Mouse (Mus musculus) CH12.LX (cell line): ENCODE results near the gene Sh3bp2. TPM values are rescaled to one million over a fixed set of nuclear protein-coding genes. Genes with fewer than 3 reads are reported as not detected.
A peak's percentile ranks its signal among the peaks of the same experiment; 100 is the strongest.

ENCODE experiments used
- DNase-seq: peaks from one replicate; pipeline ENCODE4 v3.0.0-alpha.2; 2013; ENCODE audit errors: extremely low read depth
- H3K27ac ChIP-seq: 2 replicates; pipeline ENCODE4 v1.5.1; 2012; ENCODE audit warnings: low read depth, mild to moderate bottlenecking, control low read depth, moderate library complexity; ENCODE audit not compliant: insufficient read depth
- H3K27me3 ChIP-seq: replicated peaks from 2 replicates; pipeline ENCODE3; 2012; ENCODE audit warnings: inconsistent platforms
- H3K36me3 ChIP-seq, 2 experiments: replicated peaks in 1 of 2; 2 replicates each; pipeline versions ENCODE3 to v1.6.1; 2012; ENCODE audit warnings: inconsistent platforms in 1 of 2, low read length in 1 of 2, mild to moderate bottlenecking in 1 of 2, mixed read lengths in 1 of 2, moderate library complexity in 1 of 2; ENCODE audit not compliant: control insufficient read depth in 1 of 2, insufficient read depth in 1 of 2
- H3K4me1 ChIP-seq, 2 experiments: 2 replicates each; pipeline ENCODE4 v1.6.1; 2012; ENCODE audit warnings: inconsistent platforms in 1 of 2, moderate library complexity in 1 of 2; ENCODE audit not compliant: insufficient read depth in 2 of 2, control insufficient read depth in 1 of 2
- H3K4me2 ChIP-seq: 2 replicates; pipeline ENCODE4 v1.6.1; 2012; ENCODE audit warnings: low read depth, mild to moderate bottlenecking, control low read depth; ENCODE audit not compliant: poor library complexity, insufficient read depth, severe bottlenecking
- H3K4me3 ChIP-seq, 3 experiments: fragments of 150-350 bp in 1 of 3; sonication (generic) in 1 of 3; replicated peaks in 1 of 3; 2 replicates each; pipeline versions ENCODE3 to v1.5.1; 2011 to 2012; ENCODE audit warnings: low read depth in 2 of 3, low read length in 2 of 3, mild to moderate bottlenecking in 2 of 3, moderate library complexity in 2 of 3, control low read depth in 1 of 3, improper control_type of control experiment in 1 of 3, inconsistent platforms in 1 of 3, mixed read lengths in 1 of 3; ENCODE audit not compliant: poor library complexity in 1 of 3
- H3K79me2 ChIP-seq: replicated peaks from 2 replicates; pipeline ENCODE4 v1.6.1; 2012; ENCODE audit warnings: mild to moderate bottlenecking, moderate library complexity; ENCODE audit not compliant: control insufficient read depth, poor library complexity, insufficient read depth, severe bottlenecking; ENCODE audit errors: extremely low read depth
- H3K9ac ChIP-seq: 2 replicates; pipeline ENCODE4 v1.6.1; 2012; ENCODE audit warnings: low read depth, mild to moderate bottlenecking, control low read depth, moderate library complexity; ENCODE audit not compliant: insufficient read depth
- H3K9me3 ChIP-seq: replicated peaks from 2 replicates; pipeline ENCODE3; 2012; ENCODE audit warnings: low read length, inconsistent platforms, mixed read lengths
- BHLHE40 ChIP-seq: IDR thresholded peaks from 2 replicates; pipeline ENCODE4 v1.6.1; 2011; ENCODE audit warnings: mild to moderate bottlenecking, low read depth, low read length, improper control_type of control experiment
- CHD1 ChIP-seq: IDR thresholded peaks from 2 replicates; pipeline ENCODE4 v1.6.1; 2012; ENCODE audit warnings: low read depth, low read length, improper control_type of control experiment, inconsistent platforms
- CHD2 ChIP-seq: IDR thresholded peaks from 2 replicates; pipeline ENCODE4 v1.6.1; 2011; ENCODE audit warnings: low read length, improper control_type of control experiment
- CTCF ChIP-seq, 2 experiments: IDR thresholded peaks in 1 of 2; conservative IDR thresholded peaks in 1 of 2; 2 replicates each; pipeline ENCODE4 v1.5.1; 2011 to 2012; ENCODE audit warnings: low read depth in 2 of 2, low read length in 2 of 2, improper control_type of control experiment in 1 of 2, inconsistent platforms in 1 of 2, mild to moderate bottlenecking in 1 of 2, moderate library complexity in 1 of 2
- ELF1 ChIP-seq: IDR thresholded peaks from 2 replicates; pipeline ENCODE4 v1.6.1; 2014; ENCODE audit warnings: low read depth, mild to moderate bottlenecking, inconsistent platforms, low read length, improper control_type of control experiment
- EP300 ChIP-seq: IDR thresholded peaks from 2 replicates; pipeline ENCODE4 v1.6.1; 2011; ENCODE audit warnings: low read length, improper control_type of control experiment
- ETS1 ChIP-seq: conservative IDR thresholded peaks from 2 replicates; pipeline ENCODE4 v1.6.1; 2012; ENCODE audit warnings: low read depth, mild to moderate bottlenecking, inconsistent platforms, low read length, improper control_type of control experiment, moderate library complexity
- GABPA ChIP-seq: IDR thresholded peaks from 2 replicates; pipeline ENCODE4 v1.6.1; 2012; ENCODE audit warnings: low read depth, low read length, improper control_type of control experiment, inconsistent platforms; ENCODE audit not compliant: insufficient replicate concordance
- HCFC1 ChIP-seq: IDR thresholded peaks from 2 replicates; pipeline ENCODE4 v1.6.1; 2012; ENCODE audit warnings: low read depth, mild to moderate bottlenecking, inconsistent platforms, low read length, improper control_type of control experiment
- IRF4 ChIP-seq: IDR thresholded peaks from 2 replicates; pipeline ENCODE4 v1.6.1; 2014; ENCODE audit warnings: low read depth, mild to moderate bottlenecking, inconsistent platforms, low read length, improper control_type of control experiment
- JUN ChIP-seq: IDR thresholded peaks from 2 replicates; pipeline ENCODE4 v1.6.1; 2011; ENCODE audit warnings: low read depth, mild to moderate bottlenecking, low read length, improper control_type of control experiment, moderate library complexity; ENCODE audit not compliant: insufficient read depth
- KAT2A ChIP-seq: IDR thresholded peaks from 2 replicates; pipeline ENCODE4 v1.6.1; 2012; ENCODE audit warnings: low read length, improper control_type of control experiment, inconsistent platforms; ENCODE audit not compliant: insufficient replicate concordance
- MAFK ChIP-seq: IDR thresholded peaks from 2 replicates; pipeline ENCODE4 v1.6.1; 2011; ENCODE audit warnings: low read length, improper control_type of control experiment; ENCODE audit not compliant: insufficient replicate concordance
- MAX ChIP-seq: IDR thresholded peaks from 2 replicates; pipeline ENCODE4 v1.6.1; 2011; ENCODE audit warnings: low read length, improper control_type of control experiment
- MAZ ChIP-seq: IDR thresholded peaks from 2 replicates; pipeline ENCODE4 v1.6.1; 2012; ENCODE audit warnings: low read depth, mild to moderate bottlenecking, inconsistent platforms, low read length, improper control_type of control experiment, moderate library complexity
- MEF2A ChIP-seq: IDR thresholded peaks from 2 replicates; pipeline ENCODE4 v1.6.1; 2014; ENCODE audit warnings: low read depth, mild to moderate bottlenecking, inconsistent platforms, low read length, improper control_type of control experiment, borderline replicate concordance
- MXI1 ChIP-seq: IDR thresholded peaks from 2 replicates; pipeline ENCODE4 v1.6.1; 2011; ENCODE audit warnings: mild to moderate bottlenecking, low read depth, low read length, improper control_type of control experiment
- MYC ChIP-seq: IDR thresholded peaks from 2 replicates; pipeline ENCODE4 v1.6.1; 2011; ENCODE audit warnings: low read depth, mild to moderate bottlenecking, improper control_type of control experiment, low read length
- NELFE ChIP-seq: IDR thresholded peaks from 2 replicates; pipeline ENCODE4 v1.6.1; 2011; ENCODE audit warnings: low read depth, low read length, improper control_type of control experiment
- NRF1 ChIP-seq: IDR thresholded peaks from 2 replicates; pipeline ENCODE4 v1.6.1; 2014; ENCODE audit warnings: low read depth, mild to moderate bottlenecking, inconsistent platforms, low read length, improper control_type of control experiment, moderate library complexity
- PAX5 ChIP-seq: IDR thresholded peaks from 2 replicates; pipeline ENCODE4 v1.6.1; 2012; ENCODE audit warnings: low read length, inconsistent platforms, mixed read lengths
- POLR2A ChIP-seq: IDR thresholded peaks from 2 replicates; pipeline ENCODE4 v1.6.1; 2011; ENCODE audit warnings: low read depth, mild to moderate bottlenecking, improper control_type of control experiment, low read length
- RAD21 ChIP-seq: IDR thresholded peaks from 2 replicates; pipeline ENCODE4 v1.6.1; 2011; ENCODE audit warnings: low read depth, mild to moderate bottlenecking, low read length, improper control_type of control experiment, moderate library complexity
- RCOR1 ChIP-seq: conservative IDR thresholded peaks from 2 replicates; pipeline ENCODE4 v1.6.1; 2012; ENCODE audit warnings: low read depth, mild to moderate bottlenecking, inconsistent platforms, low read length, improper control_type of control experiment
- SIN3A ChIP-seq: IDR thresholded peaks from 2 replicates; pipeline ENCODE4 v1.6.1; 2012; ENCODE audit warnings: low read length, improper control_type of control experiment, inconsistent platforms
- SMC3 ChIP-seq: IDR thresholded peaks from 2 replicates; pipeline ENCODE4 v1.6.1; 2011; ENCODE audit warnings: low read depth, low read length, improper control_type of control experiment
- TBP ChIP-seq: conservative IDR thresholded peaks from 2 replicates; pipeline ENCODE4 v1.6.1; 2011; ENCODE audit warnings: low read depth, low read length, improper control_type of control experiment
- TCF12 ChIP-seq: IDR thresholded peaks from 2 replicates; pipeline ENCODE4 v1.6.1; 2014; ENCODE audit warnings: low read depth, mild to moderate bottlenecking, inconsistent platforms, low read length, improper control_type of control experiment
- UBTF ChIP-seq: IDR thresholded peaks from 2 replicates; pipeline ENCODE4 v1.6.1; 2012; ENCODE audit warnings: low read depth, mild to moderate bottlenecking, inconsistent platforms, low read length, improper control_type of control experiment, moderate library complexity
- ZC3H11A ChIP-seq: IDR thresholded peaks from 2 replicates; pipeline ENCODE4 v1.6.1; 2012; ENCODE audit warnings: low read depth, mild to moderate bottlenecking, inconsistent platforms, low read length, improper control_type of control experiment
- ZKSCAN1 ChIP-seq: IDR thresholded peaks from 2 replicates; pipeline ENCODE4 v1.6.1; 2012; ENCODE audit warnings: low read depth, inconsistent platforms, low read length, improper control_type of control experiment, borderline replicate concordance
- ZMIZ1 ChIP-seq: IDR thresholded peaks from 2 replicates; pipeline ENCODE4 v1.6.1; 2012; ENCODE audit warnings: low read depth, mild to moderate bottlenecking, inconsistent platforms, low read length, improper control_type of control experiment
- ZNF384 ChIP-seq: IDR thresholded peaks from 2 replicates; pipeline ENCODE4 v1.6.1; 2012; ENCODE audit warnings: low read depth, low read length, improper control_type of control experiment, inconsistent platforms
- dilution Hi-C: fragments of 300-500 bp; cut with MboI; formaldehyde crosslinking; loops from 2 replicates; pipeline ENCODE4 v1.14.3; 2020; ENCODE audit warnings: low sequenced_read_pairs; ENCODE audit not compliant: extremely low pct_unique_long_range_greater_than_20kb, extremely low pct_ligation_motif_present
- in situ Hi-C: fragments of 300-500 bp; cut with MboI; formaldehyde crosslinking; loops from 3 replicates; pipeline ENCODE4 v1.14.3; 2019; ENCODE audit warnings: low sequenced_read_pairs, low pct_ligation_motif_present, low pct_unique_long_range_greater_than_20kb, mixed read lengths
- polyA plus RNA-seq: library from polyadenylated mRNA; unstranded; fragments of >175 nt; gene quantifications from 2 replicates; pipeline ENCODE4 v1.2.1, GENCODE M21; 2012; ENCODE audit warnings: low read depth; ENCODE audit not compliant: insufficient read length
- total RNA-seq, 2 experiments: library from RNA; depleted of rRNA; stranded (reverse); fragments of 300-350 nt in 1 of 2; fragments of >200 nt in 1 of 2; gene quantifications; 2 replicates each; pipeline ENCODE4 v1.2.3; 2012 to 2014

Gene Sh3bp2
- total and polyA plus RNA-seq, 3 experiments: 5.8 to 10.5 (median 7.3) TPM

DNA sequence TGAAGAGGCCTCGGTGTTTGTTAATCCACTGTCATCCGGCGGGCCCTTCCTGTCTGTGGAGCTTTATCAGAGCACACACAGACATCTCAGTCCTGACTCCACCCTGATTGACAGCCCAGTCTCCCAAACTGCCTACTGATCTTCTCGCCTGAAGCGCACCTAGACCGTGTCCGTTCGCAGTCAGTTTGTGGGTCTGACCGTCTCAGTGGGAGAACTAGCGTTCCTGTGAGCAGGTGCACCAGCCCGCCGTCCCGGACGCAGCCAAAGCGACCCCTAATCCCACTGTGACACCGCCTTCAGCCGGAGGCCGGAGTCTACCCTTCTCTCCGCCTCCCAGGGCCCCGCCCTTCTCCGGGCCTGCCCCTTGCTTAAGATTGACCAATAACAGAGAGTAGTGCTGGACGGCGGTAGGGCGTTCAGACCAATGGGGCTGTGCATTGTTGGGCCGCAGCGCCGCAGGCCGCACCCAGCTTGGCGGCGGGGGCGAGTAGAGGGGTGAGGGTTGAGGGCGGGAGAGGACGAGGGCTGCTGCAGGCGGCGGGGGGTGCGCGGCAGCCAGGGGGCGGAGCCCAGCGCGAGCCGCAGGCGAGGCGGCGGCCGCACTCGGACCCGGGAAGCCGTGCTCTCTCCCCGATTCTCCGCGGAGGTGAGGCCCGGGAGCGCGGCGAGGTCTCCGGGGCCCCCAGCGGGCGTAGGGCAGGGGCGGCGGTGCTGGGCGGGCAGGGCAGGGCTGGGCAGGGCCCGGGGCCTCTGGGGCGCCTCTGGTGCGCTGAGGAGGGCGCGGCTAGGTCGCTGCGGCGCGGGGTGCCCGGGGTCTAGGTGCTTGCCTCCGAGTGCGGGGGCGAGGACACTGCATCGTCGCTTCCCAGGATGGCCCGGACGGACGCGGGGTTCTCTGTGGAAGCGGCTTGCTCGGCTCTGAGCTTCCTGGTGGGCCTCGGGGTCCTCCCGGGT lies 47.9 kb downstream of the Sh3bp2 start, which contains the start of gene Add1 (continued):
- TF ChIP-seq NELFE: peak; percentile 96
- TF ChIP-seq MEF2A: 0 out of 2 replicates have a peak, but pooled peaks have one; percentile 37
- TF ChIP-seq ELF1: peak; percentile 57; the same call in 1 of the 2 replicates
- TF ChIP-seq ZMIZ1: peak; percentile 84; the same call in 1 of the 2 replicates
- TF ChIP-seq SMC3: no peak
- TF ChIP-seq CHD2: peak; percentile 94
- TF ChIP-seq RCOR1: no peak
- peak; percentile 71; the same call in 1 of the 2 replicates for TF ChIP-seq UBTF
- no peak for TF ChIP-seq JUN
- TF ChIP-seq MAZ: peak; percentile 99
- no peak for TF ChIP-seq ETS1
- no peak for TF ChIP-seq ZNF384
- TF ChIP-seq CHD1: no peak
- TF ChIP-seq MYC: no peak

DNA sequence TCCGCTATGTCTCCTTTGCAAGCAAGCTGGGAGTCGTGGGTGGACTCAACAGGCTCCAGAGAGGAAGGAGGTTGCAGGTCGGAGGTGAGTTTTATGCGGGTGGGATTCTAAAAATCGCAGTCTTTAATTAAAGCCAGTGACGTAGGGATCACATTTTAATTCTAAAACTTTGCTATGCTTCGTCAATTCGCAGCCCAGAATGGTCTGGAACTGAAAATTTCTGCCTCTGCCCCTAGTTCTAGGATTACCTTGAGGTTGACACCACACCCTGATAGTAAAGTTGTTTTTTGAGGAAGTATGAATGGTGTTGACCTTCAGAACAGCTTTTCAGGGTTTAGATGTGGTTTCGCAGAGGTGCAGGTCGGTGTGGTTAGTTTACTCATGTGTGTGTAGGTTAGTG lies 49.1 kb downstream of the Sh3bp2 start:
- in situ Hi-C loops: no loop called here
- H3K36me3 ChIP-seq: peaks cover 0 to 4% of the 10 kb centered on the region in 2 experiments
- DNase-seq: peak; percentile 53
- TF ChIP-seq MAFK (peak; percentile 59; the same call in 1 of the 2 replicates), BHLHE40 (0 out of 2 replicates have a peak, but pooled peaks have one; percentile 32), MXI1 (peak; percentile 44; the same call in 1 of the 2 replicates), RCOR1 (no peak), SIN3A (peak; percentile 65), MYC (peak; percentile 51; the same call in 1 of the 2 replicates), MAZ (0 out of 2 replicates have a peak, but pooled peaks have one; percentile 39), PAX5 (no peak), TCF12 (0 out of 2 replicates have a peak, but pooled peaks have one; percentile 28), ETS1 (no peak), ELF1 (no peak), GABPA (no peak), EP300 (peak; percentile 77), UBTF (no peak), TBP (no peak), HCFC1 (no peak), MAX (no peak), POLR2A (no peak), IRF4 (peak; percentile 55), RAD21 (no peak), NRF1 (no peak), SMC3 (no peak), ZMIZ1 (no peak), ZKSCAN1 (no peak), KAT2A (0 out of 2 replicates have a peak, but pooled peaks have one; percentile 24), MEF2A (0 out of 2 replicates have a peak, but pooled peaks have one; percentile 28), ZC3H11A (no peak), CHD1 (peak; percentile 79; the same call in 1 of the 2 replicates), CTCF (conservative IDR thresholded peaks at IDR 0.05 in 1 of 2, IDR thresholded peaks at IDR 0.05 in 1 of 2; ENCODE audit: low read depth in 2 of 2, low read length in 2 of 2) (no peak), CHD2 (peak; percentile 21; the same call in 1 of the 2 replicates)

More for the DNA sequence above, 49.1 kb downstream of the Sh3bp2 start:
- H3K79me2 ChIP-seq: peaks cover 10% of the 10 kb centered on the region
- peak overlapping the region; percentile 99 for H3K4me2 ChIP-seq
- dilution Hi-C loops: no loop called here
- H3K9ac ChIP-seq: peak overlapping the region; percentile 91
- H3K4me1 ChIP-seq: peaks cover 4 to 15% of the 10 kb centered on the region in 2 experiments
- H3K27me3 ChIP-seq: no peaks in the 10 kb centered on the region
- H3K4me3 ChIP-seq: peak overlapping the region; percentile 64 to 92 (median 92)
- no peaks in the 10 kb centered on the region for H3K9me3 ChIP-seq
- no peak overlapping the region for H3K27ac ChIP-seq
